Mouse (Mus musculus) liver, embryonic 12.5 days (tissue): ENCODE data around the gene Slc16a12. TPM values are rescaled to one million over a fixed set of nuclear protein-coding genes. Genes with fewer than 3 reads are reported as not detected.

Experiments
- ATAC-seq: fragments of 200-750 bp; cut with Nextera tagmentation; 2 replicates; pipeline ENCODE4 v1.8.0; 2017; ENCODE audit warnings: moderate number of reproducible peaks, mild to moderate bottlenecking, moderate library complexity
- H3K27ac ChIP-seq: fragments of 300-500 bp; sonication (generic); 2 replicates; pipeline ENCODE4 v1.5.1; 2016; ENCODE audit warnings: mild to moderate bottlenecking
- H3K27me3 ChIP-seq: fragments of 300-500 bp; sonication (generic); replicated peaks from 2 replicates; pipeline ENCODE4 v1.6.1; 2016; ENCODE audit warnings: mild to moderate bottlenecking, moderate library complexity
- H3K36me3 ChIP-seq: fragments of 300-500 bp; sonication (generic); 2 replicates; pipeline ENCODE4 v1.6.1; 2016; ENCODE audit warnings: mild to moderate bottlenecking, moderate library complexity
- H3K4me1 ChIP-seq: fragments of 300-500 bp; sonication (generic); 2 replicates; pipeline ENCODE4 v1.6.1; 2016
- H3K4me2 ChIP-seq: fragments of 300-500 bp; sonication (generic); 2 replicates; pipeline ENCODE4 v1.6.1; 2016; ENCODE audit warnings: mild to moderate bottlenecking, moderate library complexity
- H3K4me3 ChIP-seq: fragments of 300-500 bp; sonication (generic); 2 replicates; pipeline ENCODE4 v1.5.1; 2016; ENCODE audit warnings: mild to moderate bottlenecking, moderate library complexity
- H3K9ac ChIP-seq: fragments of 300-500 bp; sonication (generic); 2 replicates; pipeline ENCODE4 v1.6.1; 2016; ENCODE audit warnings: mild to moderate bottlenecking, moderate library complexity
- H3K9me3 ChIP-seq: fragments of 300-500 bp; sonication (generic); replicated peaks from 2 replicates; pipeline ENCODE4 v1.6.1; 2016; ENCODE audit warnings: mild to moderate bottlenecking, moderate library complexity
- WGBS: fragments of 180-500 bp; shearing (Covaris S2); methylation state at CpG from one replicate; pipeline ENCODE4 v1.1.7; 2016; ENCODE audit not compliant: insufficient replicate concordance; 5-methylcytosine and 5-hydroxymethylcytosine counted together
- polyA plus RNA-seq: library from polyadenylated mRNA; unstranded; fragments of >200 nt; fragmentation: Nextera tagmentation; extraction: Ambion mirVana; gene quantifications from 2 replicates; pipeline ENCODE4 v1.2.1, GENCODE M21; 2016

The Slc16a12 gene
- polyA plus RNA-seq: 10.9 and 11.7 TPM in 2 replicates

GRCm38 (mm10) chr19:34746688-34747504 is at the start of gene Slc16a12:
TSS of gene Slc16a12 (minus strand) at chr19:34747289.
- ATAC-seq: peak; percentile 66
- Histone ChIP-seq H3K4me1 (no peaks in the 10 kb centered on the region), H3K9me3 (no peaks in the 10 kb centered on the region), H3K36me3 (no peaks in the 10 kb centered on the region), H3K4me3 (peak within 1 kb of the TSS; percentile 57), H3K4me2 (peak within 1 kb of the TSS; percentile 72), H3K27ac (peak within 1 kb of the TSS; percentile 69), H3K9ac (peak within 1 kb of the TSS; percentile 59), H3K27me3 (peaks cover 33% of the 10 kb centered on the region)
- WGBS: 1% methylated on average over 61 of the region's 61 CpGs

- no peak for ATAC-seq
- Histone ChIP-seq H3K4me2 (no peak overlapping the region), H3K4me1 (0 out of 2 replicates have a peak, but pooled peaks cover 9% of the 10 kb centered on the region), H3K4me3 (no peak overlapping the region), H3K9ac (no peak overlapping the region), H3K27me3 (no peaks in the 10 kb centered on the region), H3K36me3 (no peaks in the 10 kb centered on the region), H3K9me3 (no peaks in the 10 kb centered on the region), H3K27ac (no peak overlapping the region)
- 59% methylated on average over 4 of the region's 4 CpGs for WGBS
These were observed 49.3 kb upstream of the Slc16a12 start for GRCm38 (mm10) chr19:34796396-34796795.

GRCm38 (mm10) chr19:34782491-34782890 is 35.4 kb upstream of the Slc16a12 start:
- Histone ChIP-seq H3K27ac (no peak overlapping the region), H3K27me3 (no peaks in the 10 kb centered on the region), H3K9me3 (no peaks in the 10 kb centered on the region), H3K4me1 (no peaks in the 10 kb centered on the region), H3K4me2 (no peak overlapping the region), H3K9ac (no peak overlapping the region), H3K4me3 (no peak overlapping the region), H3K36me3 (no peaks in the 10 kb centered on the region)
- WGBS: 70% methylated on average over 2 of the region's 2 CpGs
- no peak for ATAC-seq

GRCm38 (mm10) chr19:34778993-34779392 is 31.9 kb upstream of the Slc16a12 start:
- Histone ChIP-seq H3K36me3 (no peaks in the 10 kb centered on the region), H3K27ac (no peak overlapping the region), H3K4me2 (no peak overlapping the region), H3K9me3 (no peaks in the 10 kb centered on the region), H3K4me3 (no peak overlapping the region), H3K4me1 (no peaks in the 10 kb centered on the region), H3K9ac (no peak overlapping the region), H3K27me3 (no peaks in the 10 kb centered on the region)
- ATAC-seq: no peak
- WGBS: 71% methylated on average over 1 of the region's 1 CpGs

GRCm38 (mm10) chr19:34778098-34778497 is 31.0 kb upstream of the Slc16a12 start:
- H3K27me3 ChIP-seq: no peaks in the 10 kb centered on the region
- no peak overlapping the region for H3K27ac ChIP-seq
- ATAC-seq: no peak
- no peaks in the 10 kb centered on the region for H3K36me3 ChIP-seq
- H3K4me2 ChIP-seq: no peak overlapping the region
- H3K9me3 ChIP-seq: no peaks in the 10 kb centered on the region
- H3K4me1 ChIP-seq: no peaks in the 10 kb centered on the region
- H3K4me3 ChIP-seq: no peak overlapping the region
- no peak overlapping the region for H3K9ac ChIP-seq

GRCm38 (mm10) chr19:34772775-34773174 is 25.7 kb upstream of the Slc16a12 start:
- H3K27me3 ChIP-seq: no peaks in the 10 kb centered on the region
- no peak overlapping the region for H3K9ac ChIP-seq
- H3K4me2 ChIP-seq: no peak overlapping the region
- H3K36me3 ChIP-seq: no peaks in the 10 kb centered on the region
- no peak for ATAC-seq
- WGBS: 24% methylated on average over 6 of the region's 6 CpGs
- no peak overlapping the region for H3K4me3 ChIP-seq
- H3K9me3 ChIP-seq: no peaks in the 10 kb centered on the region
- no peak overlapping the region for H3K27ac ChIP-seq
- no peaks in the 10 kb centered on the region for H3K4me1 ChIP-seq

GRCm38 (mm10) chr19:34770764-34771163 is 23.7 kb upstream of the Slc16a12 start:
- Histone ChIP-seq H3K9ac (no peak overlapping the region), H3K4me2 (no peak overlapping the region), H3K36me3 (no peaks in the 10 kb centered on the region), H3K4me1 (no peaks in the 10 kb centered on the region), H3K27me3 (no peaks in the 10 kb centered on the region), H3K4me3 (no peak overlapping the region), H3K27ac (no peak overlapping the region), H3K9me3 (no peaks in the 10 kb centered on the region)
- ATAC-seq: no peak
- WGBS: 68% methylated on average over 6 of the region's 6 CpGs

- 53% methylated on average over 1 of the region's 1 CpGs for WGBS
- Histone ChIP-seq H3K9me3 (no peaks in the 10 kb centered on the region), H3K36me3 (no peaks in the 10 kb centered on the region), H3K9ac (no peak overlapping the region), H3K4me2 (no peak overlapping the region), H3K4me1 (no peaks in the 10 kb centered on the region; the same call in 1 of the 2 replicates), H3K27ac (no peak overlapping the region), H3K4me3 (no peak overlapping the region), H3K27me3 (no peaks in the 10 kb centered on the region)
- ATAC-seq: 0 out of 2 replicates have a peak, but pooled peaks have one; percentile 30
These were observed 11.7 kb upstream of the Slc16a12 start for GRCm38 (mm10) chr19:34758754-34759153.

- Histone ChIP-seq H3K9ac (no peak overlapping the region), H3K27me3 (no peaks in the 10 kb centered on the region), H3K9me3 (no peaks in the 10 kb centered on the region), H3K4me2 (no peak overlapping the region), H3K27ac (no peak overlapping the region), H3K36me3 (no peaks in the 10 kb centered on the region), H3K4me3 (no peak overlapping the region), H3K4me1 (no peaks in the 10 kb centered on the region; the same call in 1 of the 2 replicates)
- no peak for ATAC-seq
- 67% methylated on average over 7 of the region's 7 CpGs for WGBS
These were observed 9.6 kb upstream of the Slc16a12 start for GRCm38 (mm10) chr19:34756561-34757240.

GRCm38 (mm10) chr19:34755680-34756079 is 8.6 kb upstream of the Slc16a12 start:
- H3K9me3 ChIP-seq: no peaks in the 10 kb centered on the region
- no peaks in the 10 kb centered on the region for H3K27me3 ChIP-seq
- no peak overlapping the region for H3K9ac ChIP-seq
- no peak overlapping the region for H3K27ac ChIP-seq
- H3K4me2 ChIP-seq: no peak overlapping the region
- no peaks in the 10 kb centered on the region; the same call in 1 of the 2 replicates for H3K4me1 ChIP-seq
- 70% methylated on average over 1 of the region's 1 CpGs for WGBS
- no peaks in the 10 kb centered on the region for H3K36me3 ChIP-seq
- no peak for ATAC-seq
- no peak overlapping the region for H3K4me3 ChIP-seq

- Histone ChIP-seq H3K27ac (no peak overlapping the region), H3K36me3 (no peaks in the 10 kb centered on the region), H3K27me3 (no peaks in the 10 kb centered on the region), H3K4me1 (no peaks in the 10 kb centered on the region; the same call in 1 of the 2 replicates), H3K4me3 (no peak overlapping the region), H3K9ac (no peak overlapping the region), H3K9me3 (no peaks in the 10 kb centered on the region), H3K4me2 (no peak overlapping the region)
- WGBS: 49% methylated on average over 5 of the region's 5 CpGs
- ATAC-seq: no peak
These were observed 6.2 kb upstream of the Slc16a12 start for GRCm38 (mm10) chr19:34753243-34753642.

- H3K36me3 ChIP-seq: no peaks in the 10 kb centered on the region
- no peak overlapping the region for H3K4me3 ChIP-seq
- no peak overlapping the region for H3K9ac ChIP-seq
- no peak overlapping the region for H3K4me2 ChIP-seq
- no peak overlapping the region for H3K27ac ChIP-seq
- no peaks in the 10 kb centered on the region; the same call in 1 of the 2 replicates for H3K4me1 ChIP-seq
- peaks cover 6% of the 10 kb centered on the region for H3K27me3 ChIP-seq
- no peak for ATAC-seq
- 73% methylated on average over 3 of the region's 3 CpGs for WGBS
- H3K9me3 ChIP-seq: no peaks in the 10 kb centered on the region
These were observed 5.5 kb upstream of the Slc16a12 start for GRCm38 (mm10) chr19:34752391-34753092.
